Mouse (Mus musculus) heart, postnatal 14 days (tissue): ENCODE measurements around the gene Gm13278. TPM values are rescaled to one million over a fixed set of nuclear protein-coding genes. Genes with fewer than 3 reads are reported as not detected.
"Not testable (repeated sequence)": the region's sequence is repeated elsewhere in the genome, so short reads cannot be mapped to it uniquely, and the experiment has no call there.

Experiments
- DNase-seq, 2 experiments: peaks; one replicate each; pipeline ENCODE4 v3.0.0; 2021 to 2022
- intact Hi-C: fragments of 180-260 bp; cut with DNase I; formaldehyde crosslinking; loops from one replicate; pipeline ENCODE4 v1.15.1; 2025
- long read RNA-seq, 2 experiments: library from polyadenylated mRNA; stranded (forward); transcript quantifications; one replicate each; pipeline ENCODE4 v2.0.0; 2021
- total RNA-seq, 2 experiments: library from RNA; stranded (reverse); gene quantifications; 2 replicates each; pipeline ENCODE4 v1.2.3; 2021

Gene Gm13278
- not detected for total RNA-seq
- long read RNA-seq, experiment 1 = 0 reads
- long read RNA-seq, experiment 2 = 0 reads

DNA sequence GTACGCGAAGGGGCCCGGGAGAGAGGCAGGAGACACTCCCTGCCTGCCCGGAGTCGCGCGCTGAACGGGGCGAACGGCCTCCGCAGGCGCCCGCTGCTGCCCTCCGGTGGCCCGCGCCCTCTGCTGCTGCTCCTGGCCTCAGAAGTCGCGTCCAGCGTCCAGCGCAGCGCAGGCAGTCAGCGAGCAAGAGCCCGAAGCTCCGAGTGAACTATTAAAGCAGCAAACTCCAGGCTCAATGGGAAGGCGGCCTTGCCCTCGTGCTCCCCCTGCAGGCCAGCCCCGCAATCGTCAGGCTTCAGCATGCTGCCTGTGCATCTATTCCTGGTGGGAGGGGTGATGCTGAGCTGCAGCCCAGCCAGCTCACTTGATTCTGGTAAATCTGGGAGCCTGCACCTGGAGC is at the start of gene Gm13278:
TSS of gene Gm13278 (plus strand) at position 301 of the 400 bp plus-strand sequence.
- DNase-seq, intact Hi-C loops: not testable (repeated sequence)

DNA sequence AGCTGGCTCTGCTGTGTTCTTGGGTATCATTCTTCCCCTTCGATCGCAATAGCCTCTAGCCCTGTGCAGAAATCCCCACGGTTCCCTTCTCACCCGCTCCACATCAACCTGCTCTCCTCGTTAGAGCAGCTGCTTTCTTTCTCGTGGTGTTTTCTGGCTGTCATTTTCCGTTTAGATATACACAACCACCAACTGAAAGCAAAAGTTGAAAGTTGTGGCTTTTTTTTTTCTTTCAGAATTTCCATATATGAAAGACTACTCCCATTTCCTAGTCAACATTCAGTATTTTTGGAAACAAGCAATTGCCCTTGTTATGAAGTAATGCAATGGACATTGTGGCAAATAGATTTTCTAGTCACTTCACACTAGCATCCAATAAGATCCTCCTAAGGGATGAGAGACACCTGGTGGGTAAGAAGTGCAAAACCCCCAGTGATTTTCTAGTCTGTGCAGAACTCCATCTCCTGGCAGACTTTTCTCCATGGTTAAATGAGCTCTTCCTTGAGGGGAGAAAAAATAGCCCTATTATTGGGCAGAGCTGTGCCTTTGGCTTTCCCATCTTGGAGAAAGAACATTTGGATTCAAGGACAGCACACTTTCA is 48.5 kb upstream of the Gm13278 start:
- no peak for DNase-seq
- intact Hi-C loops = no loop called here

GRCm38 (mm10) chr4:88744207-88744606 is 47.1 kb upstream of the Gm13278 start:
- intact Hi-C loops = no loop called here
- no peak for DNase-seq

- intact Hi-C loops = no loop called here
Measured at GRCm38 (mm10) chr4:88749926-88750325, 41.4 kb upstream of the Gm13278 start.

GRCm38 (mm10) chr4:88754818-88755340 is 36.5 kb upstream of the Gm13278 start, which contains the start of gene Gm13271:
Gene Gm13271, plus strand, starts transcription at chr4:88754868.
- intact Hi-C loops = not testable (repeated sequence)
- DNase-seq = peak; percentile 66 to 71

More at GRCm38 (mm10) chr4:88749926-88750325, 41.4 kb upstream of the Gm13278 start:
- no peak for DNase-seq

DNA sequence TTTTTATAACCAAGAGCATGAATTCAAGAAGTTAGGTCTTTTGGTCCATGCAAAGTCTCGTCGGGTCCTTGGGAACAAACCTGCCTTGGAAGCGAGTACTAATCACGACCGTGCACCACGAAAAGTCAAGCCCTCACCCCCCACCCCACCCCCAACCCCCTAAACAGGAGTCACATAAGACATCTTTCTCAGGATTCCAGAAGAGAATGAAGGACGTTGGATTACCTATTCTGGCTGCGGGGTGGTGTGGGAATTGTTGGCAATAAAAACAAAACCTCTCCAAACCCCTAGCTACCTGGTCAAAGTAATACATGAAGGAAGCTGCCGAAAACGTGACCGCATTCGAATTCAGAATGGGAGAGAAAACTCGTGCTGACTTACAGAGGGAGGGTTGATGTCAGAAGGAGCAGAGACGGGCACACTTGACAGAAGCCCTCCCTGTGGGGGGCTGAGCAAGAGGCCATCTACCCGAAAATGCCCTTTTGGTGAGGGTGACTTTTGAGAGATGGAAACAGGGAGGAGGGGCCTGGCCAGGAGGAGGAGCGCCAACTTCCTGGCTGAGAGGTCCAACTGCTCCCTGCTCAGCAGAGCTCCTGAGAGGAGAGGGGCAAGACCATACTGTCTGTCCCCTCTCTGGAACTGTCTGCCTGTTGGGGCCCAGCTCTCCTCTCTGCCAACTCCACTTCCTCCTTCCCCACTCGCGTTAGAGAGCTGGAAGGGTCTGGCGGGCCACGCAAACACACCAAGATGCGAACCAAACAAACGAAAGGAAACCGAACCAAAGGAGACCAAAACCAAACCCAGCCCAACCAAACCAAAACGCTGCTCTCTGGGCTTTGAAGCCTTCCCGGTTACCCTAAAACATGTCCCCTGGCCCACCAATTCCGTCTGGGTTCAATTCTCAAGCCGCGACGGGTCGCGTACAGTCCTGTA is 34.5 kb upstream of the Gm13278 start:
- peak in 1 of 2 experiments; percentile 9 for DNase-seq
- intact Hi-C loops = not testable (repeated sequence)

- intact Hi-C loops = not testable (repeated sequence)
- peak; percentile 87 to 89 for DNase-seq
Measured at GRCm38 (mm10) chr4:88757628-88758031, 33.7 kb upstream of the Gm13278 start.

GRCm38 (mm10) chr4:88758751-88759150 is 32.6 kb upstream of the Gm13278 start:
- DNase-seq, intact Hi-C loops: not testable (repeated sequence)

DNA sequence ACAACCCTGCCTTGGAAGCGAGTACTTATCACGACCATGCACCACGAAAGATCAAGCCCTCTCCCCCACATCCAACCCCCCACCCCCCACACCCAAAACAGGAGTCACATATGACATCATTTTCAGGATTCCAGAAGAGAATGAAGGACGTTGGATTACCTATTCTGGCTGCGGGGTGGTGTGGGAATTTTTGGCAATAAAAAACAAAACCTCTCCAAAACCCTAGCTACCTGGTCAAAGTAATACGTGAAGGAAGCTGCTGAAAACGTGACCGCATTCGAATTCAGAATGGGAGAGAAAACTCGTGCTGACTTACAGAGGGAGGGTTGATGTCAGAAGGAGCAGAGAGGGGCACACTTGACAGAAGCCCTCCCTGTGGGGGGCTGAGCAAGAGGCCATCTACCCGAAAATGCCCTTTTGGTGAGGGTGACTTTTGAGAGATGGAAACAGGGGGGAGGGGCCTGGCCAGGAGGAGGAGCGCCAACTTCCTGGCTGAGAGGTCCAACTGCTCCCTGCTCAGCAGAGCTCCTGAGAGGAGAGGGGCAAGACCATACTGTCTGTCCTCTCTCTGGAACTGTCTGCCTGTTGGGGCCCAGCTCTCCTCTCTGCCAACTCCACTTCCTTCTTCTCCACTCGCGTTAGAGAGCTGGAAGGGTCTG is 31.6 kb upstream of the Gm13278 start, which contains the start of gene Gm13283:
TSS of gene Gm13283 (plus strand) at position 510 of the 659 bp plus-strand sequence.
- intact Hi-C loops = not testable (repeated sequence)
- peak; percentile 26 to 28 for DNase-seq

GRCm38 (mm10) chr4:88760431-88760830 is 30.9 kb upstream of the Gm13278 start:
- intact Hi-C loops = not testable (repeated sequence)
- peak; percentile 82 to 83 for DNase-seq

DNA sequence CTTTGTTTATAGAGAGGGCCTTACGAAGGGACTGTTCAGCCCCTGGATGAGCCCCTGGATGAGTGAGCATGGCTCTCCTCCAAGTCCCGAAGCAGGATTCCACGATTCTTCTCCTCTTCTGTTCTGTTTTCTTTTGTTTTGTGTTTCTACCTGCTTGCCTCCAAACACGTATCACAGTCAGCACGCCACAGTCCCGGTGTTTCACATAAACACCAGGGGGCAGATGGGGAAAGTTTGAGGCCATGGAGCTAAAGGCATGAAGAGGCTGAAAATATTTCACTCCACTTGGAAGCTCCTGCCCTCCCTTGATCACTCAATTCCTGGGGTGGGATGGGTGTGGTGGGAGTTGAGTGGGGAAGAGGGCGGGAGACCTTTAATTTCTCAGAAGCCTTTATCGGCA is 29.6 kb upstream of the Gm13278 start:
- intact Hi-C loops = not testable (repeated sequence)
- DNase-seq = peak; percentile 57 to 67

DNA sequence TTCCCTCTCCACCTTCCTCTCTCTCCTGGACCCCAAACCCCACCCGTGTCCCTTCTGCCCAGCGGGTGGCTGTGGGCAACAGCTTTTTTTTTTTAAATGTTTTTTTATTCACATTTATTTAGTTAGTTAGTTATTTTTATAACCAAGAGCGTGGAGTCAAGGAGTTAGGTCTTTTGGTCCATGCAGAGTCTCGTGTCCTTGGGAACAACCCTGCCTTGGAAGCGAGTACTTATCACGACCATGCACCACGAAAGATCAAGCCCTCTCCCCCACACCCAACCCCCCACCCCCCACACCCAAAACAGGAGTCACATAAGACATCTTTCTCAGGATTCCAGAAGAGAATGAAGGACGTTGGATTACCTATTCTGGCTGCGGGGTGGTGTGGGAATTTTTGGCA is 29.0 kb upstream of the Gm13278 start:
- intact Hi-C loops = not testable (repeated sequence)
- DNase-seq = peak in 1 of 2 experiments; percentile 10

DNA sequence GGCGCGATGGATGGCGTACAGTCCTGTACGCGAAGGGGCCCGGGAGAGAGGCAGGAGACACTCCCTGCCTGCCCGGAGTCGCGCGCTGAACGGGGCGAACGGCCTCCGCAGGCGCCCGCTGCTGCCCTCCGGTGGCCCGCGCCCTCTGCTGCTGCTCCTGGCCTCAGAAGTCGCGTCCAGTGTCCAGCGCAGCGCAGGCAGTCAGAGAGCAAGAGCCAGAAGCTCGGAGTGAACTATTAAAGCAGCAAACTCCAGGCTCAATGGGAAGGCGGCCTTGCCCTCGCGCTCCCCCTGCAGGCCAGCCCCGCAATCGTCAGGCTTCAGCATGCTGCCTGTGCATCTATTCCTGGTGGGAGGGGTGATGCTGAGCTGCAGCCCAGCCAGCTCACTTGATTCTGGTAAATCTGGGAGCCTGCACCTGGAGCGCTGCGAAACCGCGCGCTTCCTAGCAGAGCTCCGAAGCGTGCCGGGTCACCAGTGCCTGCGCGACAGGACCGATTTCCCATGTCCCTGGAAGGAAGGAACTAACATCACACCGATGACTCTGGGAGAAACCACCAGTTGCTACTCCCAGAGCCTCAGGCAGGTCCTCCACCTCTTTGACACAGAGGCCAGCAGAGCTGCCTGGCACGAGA is 27.8 kb upstream of the Gm13278 start:
- intact Hi-C loops = not testable (repeated sequence)
- DNase-seq = peak; percentile 55 to 59

DNA sequence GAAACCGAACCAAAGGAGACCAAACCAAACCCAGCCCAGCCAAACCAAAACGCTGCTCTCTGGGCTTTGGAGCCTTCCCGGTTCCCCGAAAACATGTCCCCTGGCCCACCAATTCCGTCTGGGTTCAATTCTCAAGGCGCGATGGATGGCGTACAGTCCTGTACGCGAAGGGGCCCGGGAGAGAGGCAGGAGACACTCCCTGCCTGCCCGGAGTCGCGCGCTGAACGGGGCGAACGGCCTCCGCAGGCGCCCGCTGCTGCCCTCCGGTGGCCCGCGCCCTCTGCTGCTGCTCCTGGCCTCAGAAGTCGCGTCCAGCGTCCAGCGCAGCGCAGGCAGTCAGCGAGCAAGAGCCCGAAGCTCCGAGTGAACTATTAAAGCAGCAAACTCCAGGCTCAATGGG is 17.8 kb upstream of the Gm13278 start, which contains the start of gene Gm13290:
TSS of gene Gm13290 (plus strand) at position 301 of the 400 bp plus-strand sequence.
- DNase-seq, intact Hi-C loops: not testable (repeated sequence)

DNA sequence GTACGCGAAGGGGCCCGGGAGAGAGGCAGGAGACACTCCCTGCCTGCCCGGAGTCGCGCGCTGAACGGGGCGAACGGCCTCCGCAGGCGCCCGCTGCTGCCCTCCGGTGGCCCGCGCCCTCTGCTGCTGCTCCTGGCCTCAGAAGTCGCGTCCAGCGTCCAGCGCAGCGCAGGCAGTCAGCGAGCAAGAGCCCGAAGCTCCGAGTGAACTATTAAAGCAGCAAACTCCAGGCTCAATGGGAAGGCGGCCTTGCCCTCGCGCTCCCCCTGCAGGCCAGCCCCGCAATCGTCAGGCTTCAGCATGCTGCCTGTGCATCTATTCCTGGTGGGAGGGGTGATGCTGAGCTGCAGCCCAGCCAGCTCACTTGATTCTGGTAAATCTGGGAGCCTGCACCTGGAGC is 14.7 kb upstream of the Gm13278 start, which contains the start of gene Gm13289:
TSS of gene Gm13289 (plus strand) at position 301 of the 400 bp plus-strand sequence.
- intact Hi-C loops, DNase-seq: not testable (repeated sequence)

DNA sequence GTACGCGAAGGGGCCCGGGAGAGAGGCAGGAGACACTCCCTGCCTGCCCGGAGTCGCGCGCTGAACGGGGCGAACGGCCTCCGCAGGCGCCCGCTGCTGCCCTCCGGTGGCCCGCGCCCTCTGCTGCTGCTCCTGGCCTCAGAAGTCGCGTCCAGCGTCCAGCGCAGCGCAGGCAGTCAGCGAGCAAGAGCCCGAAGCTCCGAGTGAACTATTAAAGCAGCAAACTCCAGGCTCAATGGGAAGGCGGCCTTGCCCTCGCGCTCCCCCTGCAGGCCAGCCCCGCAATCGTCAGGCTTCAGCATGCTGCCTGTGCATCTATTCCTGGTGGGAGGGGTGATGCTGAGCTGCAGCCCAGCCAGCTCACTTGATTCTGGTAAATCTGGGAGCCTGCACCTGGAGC is 11.8 kb upstream of the Gm13278 start, which contains the start of gene Gm13272:
TSS of gene Gm13272 (plus strand) at position 301 of the 400 bp plus-strand sequence.
- intact Hi-C loops, DNase-seq: not testable (repeated sequence)

GRCm38 (mm10) chr4:88780320-88780719 is 11.0 kb upstream of the Gm13278 start:
- intact Hi-C loops, DNase-seq: not testable (repeated sequence)

GRCm38 (mm10) chr4:88781831-88782230 is 9.5 kb upstream of the Gm13278 start, which contains the start of gene Ifnz:
Gene Ifnz, plus strand, starts transcription at chr4:88782131.
- DNase-seq, intact Hi-C loops: not testable (repeated sequence)

- peak; percentile 26 to 37 for DNase-seq
- intact Hi-C loops = not testable (repeated sequence)
Measured at GRCm38 (mm10) chr4:88782335-88782734, 9.0 kb upstream of the Gm13278 start.
